Mouse (Mus musculus) neural tube, embryonic 15.5 days (tissue): ENCODE results near the gene Cd274. TPM values are rescaled to one million over a fixed set of nuclear protein-coding genes. Genes with fewer than 3 reads are reported as not detected.

Experiments used
- ATAC-seq: fragments of 200-750 bp; cut with Nextera tagmentation; 2 replicates; pipeline ENCODE4 v1.8.0; 2017; ENCODE audit warnings: mild to moderate bottlenecking, moderate TSS enrichment, moderate library complexity; ENCODE audit not compliant: low FRiP score
- H3K27ac ChIP-seq: fragments of 300-500 bp; sonication (generic); replicated peaks from 2 replicates; pipeline ENCODE4 v1.5.1; 2015; ENCODE audit warnings: mild to moderate bottlenecking, inconsistent platforms
- H3K27me3 ChIP-seq: fragments of 300-500 bp; sonication (generic); replicated peaks from 2 replicates; pipeline ENCODE4 v1.6.1; 2015; ENCODE audit warnings: inconsistent platforms
- H3K36me3 ChIP-seq: fragments of 300-500 bp; sonication (generic); 2 replicates; pipeline ENCODE4 v1.6.1; 2015; ENCODE audit warnings: inconsistent platforms
- H3K4me1 ChIP-seq: fragments of 300-500 bp; sonication (generic); 2 replicates; pipeline ENCODE4 v1.6.1; 2015; ENCODE audit warnings: inconsistent platforms
- H3K4me2 ChIP-seq: fragments of 300-500 bp; sonication (generic); 2 replicates; pipeline ENCODE4 v1.6.1; 2015; ENCODE audit warnings: inconsistent platforms, mild to moderate bottlenecking, moderate library complexity
- H3K4me3 ChIP-seq: fragments of 300-500 bp; sonication (generic); replicated peaks from 2 replicates; pipeline ENCODE4 v1.5.1; 2015; ENCODE audit warnings: mild to moderate bottlenecking, inconsistent platforms
- H3K9ac ChIP-seq: fragments of 300-500 bp; sonication (generic); replicated peaks from 2 replicates; pipeline ENCODE4 v1.6.1; 2015; ENCODE audit warnings: mild to moderate bottlenecking, inconsistent platforms
- H3K9me3 ChIP-seq: fragments of 300-500 bp; sonication (generic); replicated peaks from 2 replicates; pipeline ENCODE4 v1.6.1; 2016; ENCODE audit warnings: inconsistent platforms
- WGBS: fragments of 180-500 bp; shearing (Covaris S2); methylation state at CpG from one replicate; pipeline ENCODE4 v1.1.7; 2015; ENCODE audit warnings: mixed read lengths; 5-methylcytosine and 5-hydroxymethylcytosine counted together
- polyA plus RNA-seq: library from polyadenylated mRNA; unstranded; fragments of >200 nt; fragmentation: Nextera tagmentation; extraction: Ambion mirVana; gene quantifications from 2 replicates; pipeline ENCODE4 v1.2.1, GENCODE M21; 2015

The Cd274 gene
- polyA plus RNA-seq, 1 experiment from 2014 or later: 0.81 TPM

GRCm38 (mm10) chr19:29366226-29366968 is 858 bp upstream of the Cd274 start:
- Histone ChIP-seq H3K27me3 (no peaks in the 10 kb centered on the region), H3K4me3 (peak overlapping the region; percentile 42), H3K4me2 (peak overlapping the region; percentile 90), H3K36me3 (no peaks in the 10 kb centered on the region), H3K27ac (no peak overlapping the region), H3K9me3 (no peaks in the 10 kb centered on the region), H3K9ac (0 out of 2 replicates have a peak overlapping the region, but pooled peaks have one; percentile 50), H3K4me1 (peaks cover 17% of the 10 kb centered on the region)
- WGBS: 62% methylated on average over 20 of the region's 20 CpGs
- no peak for ATAC-seq

GRCm38 (mm10) chr19:29368041-29368440 is 786 bp downstream of the Cd274 start:
- Histone ChIP-seq H3K27ac (no peak overlapping the region), H3K36me3 (no peaks in the 10 kb centered on the region), H3K4me1 (peaks cover 10% of the 10 kb centered on the region), H3K9ac (no peak overlapping the region), H3K27me3 (no peaks in the 10 kb centered on the region), H3K4me3 (no peak overlapping the region), H3K4me2 (no peak overlapping the region), H3K9me3 (no peaks in the 10 kb centered on the region)
- 92% methylated on average over 2 of the region's 2 CpGs for WGBS
- no peak for ATAC-seq

GRCm38 (mm10) chr19:29368671-29369309 is 1.5 kb downstream of the Cd274 start:
- no peak for ATAC-seq
- H3K9ac ChIP-seq: no peak overlapping the region
- H3K4me2 ChIP-seq: no peak overlapping the region
- no peak overlapping the region for H3K27ac ChIP-seq
- no peaks in the 10 kb centered on the region for H3K27me3 ChIP-seq
- no peaks in the 10 kb centered on the region for H3K9me3 ChIP-seq
- no peaks in the 10 kb centered on the region for H3K36me3 ChIP-seq
- no peak overlapping the region for H3K4me3 ChIP-seq
- peaks cover 10% of the 10 kb centered on the region for H3K4me1 ChIP-seq
- WGBS: 87% methylated on average over 3 of the region's 3 CpGs

- ATAC-seq: no peak
- Histone ChIP-seq H3K4me2 (no peak overlapping the region), H3K36me3 (no peaks in the 10 kb centered on the region), H3K9ac (no peak overlapping the region), H3K9me3 (no peaks in the 10 kb centered on the region), H3K27me3 (no peaks in the 10 kb centered on the region), H3K4me3 (no peak overlapping the region), H3K4me1 (peaks cover 10% of the 10 kb centered on the region), H3K27ac (no peak overlapping the region)
- 74% methylated on average over 12 of the region's 12 CpGs for WGBS
These were observed 2.9 kb downstream of the Cd274 start for GRCm38 (mm10) chr19:29370112-29370511.

GRCm38 (mm10) chr19:29370545-29371283 is 3.5 kb downstream of the Cd274 start:
- Histone ChIP-seq H3K27me3 (no peaks in the 10 kb centered on the region), H3K27ac (no peak overlapping the region), H3K9me3 (no peaks in the 10 kb centered on the region), H3K4me2 (no peak overlapping the region), H3K36me3 (no peaks in the 10 kb centered on the region), H3K9ac (no peak overlapping the region), H3K4me3 (no peak overlapping the region), H3K4me1 (peaks cover 10% of the 10 kb centered on the region)
- ATAC-seq: no peak
- WGBS: 93% methylated on average over 7 of the region's 7 CpGs

- H3K27me3 ChIP-seq: no peaks in the 10 kb centered on the region
- H3K27ac ChIP-seq: no peak overlapping the region
- peaks cover 10% of the 10 kb centered on the region for H3K4me1 ChIP-seq
- no peaks in the 10 kb centered on the region for H3K9me3 ChIP-seq
- H3K4me2 ChIP-seq: no peak overlapping the region
- no peak overlapping the region for H3K9ac ChIP-seq
- no peak overlapping the region for H3K4me3 ChIP-seq
- ATAC-seq: no peak
- 84% methylated on average over 18 of the region's 18 CpGs for WGBS
- H3K36me3 ChIP-seq: no peaks in the 10 kb centered on the region
These were observed 4.2 kb downstream of the Cd274 start for GRCm38 (mm10) chr19:29371284-29372081.

- no peak overlapping the region for H3K4me2 ChIP-seq
- ATAC-seq: no peak
- 81% methylated on average over 4 of the region's 4 CpGs for WGBS
These were observed 4.9 kb downstream of the Cd274 start for GRCm38 (mm10) chr19:29372138-29372537.

GRCm38 (mm10) chr19:29372621-29373020 is 5.4 kb downstream of the Cd274 start:
- H3K4me2 ChIP-seq: no peak overlapping the region
- no peaks in the 10 kb centered on the region for H3K36me3 ChIP-seq
- no peaks in the 10 kb centered on the region for H3K9me3 ChIP-seq
- no peaks in the 10 kb centered on the region for H3K27me3 ChIP-seq
- H3K27ac ChIP-seq: no peak overlapping the region
- no peak for ATAC-seq
- WGBS: 98% methylated on average over 3 of the region's 3 CpGs
- no peak overlapping the region for H3K9ac ChIP-seq
- H3K4me3 ChIP-seq: no peak overlapping the region
- H3K4me1 ChIP-seq: peaks cover under 1% of the 10 kb centered on the region

More at GRCm38 (mm10) chr19:29372138-29372537, 4.9 kb downstream of the Cd274 start:
- Histone ChIP-seq H3K4me1 (peaks cover 6% of the 10 kb centered on the region), H3K27ac (no peak overlapping the region), H3K27me3 (no peaks in the 10 kb centered on the region), H3K4me3 (no peak overlapping the region), H3K9me3 (no peaks in the 10 kb centered on the region), H3K9ac (no peak overlapping the region), H3K36me3 (no peaks in the 10 kb centered on the region)

GRCm38 (mm10) chr19:29373438-29373837 is 6.2 kb downstream of the Cd274 start:
- Histone ChIP-seq H3K27ac (no peak overlapping the region), H3K4me1 (no peaks in the 10 kb centered on the region), H3K27me3 (no peaks in the 10 kb centered on the region), H3K9ac (peak overlapping the region; percentile 40; the same call in 1 of the 2 replicates), H3K9me3 (no peaks in the 10 kb centered on the region), H3K36me3 (no peaks in the 10 kb centered on the region), H3K4me2 (peak overlapping the region; percentile 56), H3K4me3 (peak overlapping the region; percentile 21)
- WGBS: 33% methylated on average over 11 of the region's 11 CpGs
- ATAC-seq: no peak

GRCm38 (mm10) chr19:29374947-29375346 is 7.7 kb downstream of the Cd274 start:
- ATAC-seq: no peak
- Histone ChIP-seq H3K9ac (no peak overlapping the region), H3K4me3 (no peak overlapping the region), H3K27ac (no peak overlapping the region), H3K27me3 (no peaks in the 10 kb centered on the region), H3K4me1 (no peaks in the 10 kb centered on the region), H3K36me3 (no peaks in the 10 kb centered on the region), H3K9me3 (no peaks in the 10 kb centered on the region), H3K4me2 (no peak overlapping the region)
- WGBS: 93% methylated on average over 9 of the region's 9 CpGs

GRCm38 (mm10) chr19:29376382-29376781 is 9.1 kb downstream of the Cd274 start:
- H3K36me3 ChIP-seq: no peaks in the 10 kb centered on the region
- WGBS: 80% methylated on average over 3 of the region's 3 CpGs
- H3K27me3 ChIP-seq: no peaks in the 10 kb centered on the region
- no peak overlapping the region for H3K4me2 ChIP-seq
- H3K9me3 ChIP-seq: no peaks in the 10 kb centered on the region
- no peak overlapping the region for H3K9ac ChIP-seq
- no peaks in the 10 kb centered on the region for H3K4me1 ChIP-seq
- H3K4me3 ChIP-seq: no peak overlapping the region
- no peak for ATAC-seq
- no peak overlapping the region for H3K27ac ChIP-seq
